7 mouse cellular contexts compared by ENCODE assay signal in genomic region chr7:116093466-116093850, GRCm38 (mm10). TPM values are rescaled to one million over a fixed set of nuclear protein-coding genes. Genes with fewer than 3 reads are reported as not detected.
DNase-seq lines count a peak whose midpoint lies in the region; ATAC-seq and TF ChIP-seq lines count a peak whose summit lies in the region.

No protein-coding gene starts in this region.

- under 1% methylated on average over 19 of the region's 19 CpGs for WGBS in forebrain, embryonic 10.5 days
- WGBS in liver, embryonic 12.5 days (ENCODE audit: insufficient replicate concordance), result under 1% methylated on average over 19 of the region's 19 CpGs
- under 1% methylated on average over 19 of the region's 19 CpGs for WGBS in stomach, postnatal 0 days

- peak overlapping the region; percentile 75 for H3K4me2 ChIP-seq in liver, embryonic 12.5 days
- peak overlapping the region; percentile 56 for H3K4me2 ChIP-seq in stomach, postnatal 0 days (replicated peaks; ENCODE audit: low read depth)

- TF ChIP-seq CTCF in testis, adult 2 months (IDR thresholded peaks at IDR 0.05; ENCODE audit: control insufficient read depth, insufficient read depth, insufficient replicate concordance, low read depth, low read length), result no peak
- TF ChIP-seq CTCF in stomach, postnatal 0 days (IDR thresholded peaks at IDR 0.05; ENCODE audit: low read depth), result peak; percentile 50

- no peaks in the 10 kb centered on the region for H3K9me3 ChIP-seq in forebrain, embryonic 10.5 days
- no peaks in the 10 kb centered on the region for H3K9me3 ChIP-seq in liver, embryonic 12.5 days (replicated peaks)
- no peaks in the 10 kb centered on the region for H3K9me3 ChIP-seq in stomach, postnatal 0 days (ENCODE audit: control insufficient read depth, low read length)

- peak; percentile 23 for TF ChIP-seq EP300 in stomach, postnatal 0 days (optimal IDR thresholded peaks at IDR 0.05)

- H3K9ac ChIP-seq in liver, embryonic 12.5 days, result peak overlapping the region; percentile 84
- peak overlapping the region; percentile 87 for H3K9ac ChIP-seq in stomach, postnatal 0 days (ENCODE audit: low read length)

- H3K27ac ChIP-seq in testis, adult 2 months (ENCODE audit: control insufficient read depth, insufficient read depth, low read depth, low read length), result peak overlapping the region; percentile 99
- peak overlapping the region; percentile 97 for H3K27ac ChIP-seq in forebrain, embryonic 10.5 days
- peak overlapping the region; percentile 81 for H3K27ac ChIP-seq in liver, embryonic 12.5 days
- H3K27ac ChIP-seq in stomach, postnatal 0 days (replicated peaks), result peak overlapping the region; percentile 90

- H3K4me3 ChIP-seq in testis, adult 2 months (ENCODE audit: control insufficient read depth, low read depth, low read length), result peak overlapping the region; percentile 99
- peak overlapping the region; percentile 75 for H3K4me3 ChIP-seq in forebrain, embryonic 10.5 days
- H3K4me3 ChIP-seq in liver, embryonic 12.5 days, result peak overlapping the region; percentile 74
- H3K4me3 ChIP-seq in stomach, postnatal 0 days (ENCODE audit: low read depth, low read length), result peak overlapping the region; percentile 71

- ATAC-seq in liver, embryonic 12.5 days, result peak; percentile 79
- ATAC-seq in stomach, postnatal 0 days (ENCODE audit: low FRiP score, low TSS enrichment), result peak; percentile 85

- no peak for DNase-seq in testis, postnatal 10 days (ENCODE audit: low spot score)
- no peak for DNase-seq in forebrain, embryonic 10.5 days (ENCODE audit: extremely low spot score, low spot score)
- no peak for DNase-seq in stomach, postnatal 0 days (ENCODE audit: low spot score)
- DNase-seq in ovary, postnatal 10 days (ENCODE audit: low spot score), result no peak
- no peak for DNase-seq in layer of hippocampus, postnatal 10 days (ENCODE audit: low spot score in 2 of 2)

- TF ChIP-seq POLR2A in testis, adult 2 months (IDR thresholded peaks at IDR 0.05; ENCODE audit: control insufficient read depth, low read depth, low read length), result no peak

- peaks cover 2% of the 10 kb centered on the region; the same call in 1 of the 2 replicates for H3K4me1 ChIP-seq in testis, adult 2 months (ENCODE audit: control insufficient read depth, insufficient read depth, low read length)
- H3K4me1 ChIP-seq in forebrain, embryonic 10.5 days, result peaks cover 29% of the 10 kb centered on the region
- peaks cover 47% of the 10 kb centered on the region for H3K4me1 ChIP-seq in liver, embryonic 12.5 days
- H3K4me1 ChIP-seq in stomach, postnatal 0 days (replicated peaks; ENCODE audit: control insufficient read depth, insufficient read depth), result no peaks in the 10 kb centered on the region

- no peaks in the 10 kb centered on the region for H3K36me3 ChIP-seq in testis, adult 2 months (ENCODE audit: control insufficient read depth, insufficient read depth, low read length)
- H3K36me3 ChIP-seq in forebrain, embryonic 10.5 days (replicated peaks), result peaks cover 12% of the 10 kb centered on the region
- H3K36me3 ChIP-seq in liver, embryonic 12.5 days, result peaks cover 3% of the 10 kb centered on the region; the same call in 1 of the 2 replicates
- no peaks in the 10 kb centered on the region for H3K36me3 ChIP-seq in stomach, postnatal 0 days (ENCODE audit: control insufficient read depth, insufficient read depth, low read length)

- H3K27me3 ChIP-seq in testis, adult 2 months (ENCODE audit: control insufficient read depth, insufficient read depth, low read length), result no peaks in the 10 kb centered on the region
- H3K27me3 ChIP-seq in forebrain, embryonic 10.5 days (ENCODE audit: poor library complexity, severe bottlenecking), result no peaks in the 10 kb centered on the region
- H3K27me3 ChIP-seq in liver, embryonic 12.5 days (replicated peaks), result 0 out of 2 replicates have a peak, but pooled peaks cover 3% of the 10 kb centered on the region
- no peaks in the 10 kb centered on the region for H3K27me3 ChIP-seq in stomach, postnatal 0 days (ENCODE audit: control insufficient read depth, insufficient read depth, low read length)

RNA-seq across cellular contexts. Expression of gene Gm4353, which starts 9.0 kb away (rescaled TPM):
- 1.6 and 1.7 TPM in 2 replicates for polyA plus RNA-seq in testis, adult 2 months (2012; rRNA removed)
- polyA plus RNA-seq in forebrain, embryonic 10.5 days (2016; fragmentation: Nextera tagmentation; extraction: Ambion mirVana), result 1.0 TPM in 2 replicates
- polyA plus RNA-seq in liver, embryonic 12.5 days (2016; fragmentation: Nextera tagmentation; extraction: Ambion mirVana), result 0.43 and 0.82 TPM in 2 replicates
- polyA plus RNA-seq in stomach, postnatal 0 days (2015; fragmentation: Nextera tagmentation; extraction: Ambion mirVana), result 0.18 and 0.33 TPM in 2 replicates
- 1 to 10 TPM; 3.7 to 4.7 TPM for total RNA-seq in layer of hippocampus, postnatal 10 days (2021)

RNA-seq across cellular contexts. Expression of gene 1110004F10Rik, which starts 54.3 kb away (rescaled TPM):
- polyA plus RNA-seq in testis, adult 2 months (2012; rRNA removed), result 41.1 and 47.4 TPM in 2 replicates
- 360 and 361 TPM in 2 replicates for polyA plus RNA-seq in forebrain, embryonic 10.5 days (2016; fragmentation: Nextera tagmentation; extraction: Ambion mirVana)
- 150 TPM in 2 replicates for polyA plus RNA-seq in liver, embryonic 12.5 days (2016; fragmentation: Nextera tagmentation; extraction: Ambion mirVana)
- 159 TPM in 2 replicates for polyA plus RNA-seq in stomach, postnatal 0 days (2015; fragmentation: Nextera tagmentation; extraction: Ambion mirVana)
- 100 to 1,000 TPM; 115 to 147 TPM for total RNA-seq in layer of hippocampus, postnatal 10 days (2021)

RNA-seq across cellular contexts. Expression of gene Sox6, which starts 54.9 kb away (rescaled TPM):
- 114 and 137 TPM in 2 replicates for polyA plus RNA-seq in testis, adult 2 months (2012; rRNA removed)
- 71.1 and 77.3 TPM in 2 replicates for polyA plus RNA-seq in forebrain, embryonic 10.5 days (2016; fragmentation: Nextera tagmentation; extraction: Ambion mirVana)
- 54.2 and 61.1 TPM in 2 replicates for polyA plus RNA-seq in liver, embryonic 12.5 days (2016; fragmentation: Nextera tagmentation; extraction: Ambion mirVana)
- 28.7 and 32.2 TPM in 2 replicates for polyA plus RNA-seq in stomach, postnatal 0 days (2015; fragmentation: Nextera tagmentation; extraction: Ambion mirVana)
- total RNA-seq in layer of hippocampus, postnatal 10 days (2021), result 10 to 100 TPM; 28.9 to 34.8 TPM
